Mouse (Mus musculus) cerebellum, adult 11-12 months (tissue): ENCODE measurements around the gene Tmem81.
"Not testable (repeated sequence)": the region's sequence is repeated elsewhere in the genome, so short reads cannot be mapped to it uniquely, and the experiment has no call there.

Experiments used
- DNase-seq: peaks from one replicate; pipeline ENCODE4 v3.0.0; 2022

The Tmem81 gene

DNA sequence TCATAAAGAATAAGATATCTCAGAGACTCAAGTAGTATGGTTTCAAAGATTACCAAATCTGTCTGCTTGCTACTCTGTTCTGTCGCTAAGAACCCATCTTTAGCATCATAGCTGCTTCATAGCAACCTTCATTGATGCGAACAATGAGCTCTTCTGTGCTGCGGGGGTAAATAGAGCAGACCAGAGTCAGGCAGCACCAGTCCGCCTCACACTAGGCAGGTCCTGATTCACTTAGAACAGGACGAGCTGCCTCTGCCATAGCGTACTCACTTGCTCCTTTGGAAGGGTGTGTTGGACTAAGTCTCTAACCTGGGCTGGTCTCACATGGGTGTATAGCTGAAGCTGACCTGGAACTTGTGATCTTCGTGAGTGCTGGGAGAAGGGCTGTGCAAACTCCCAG is at the start of gene Tmem81:
Tmem81 (plus strand) TSS at position 173 of the 400 bp plus-strand sequence.
- DNase-seq: no peak

DNA sequence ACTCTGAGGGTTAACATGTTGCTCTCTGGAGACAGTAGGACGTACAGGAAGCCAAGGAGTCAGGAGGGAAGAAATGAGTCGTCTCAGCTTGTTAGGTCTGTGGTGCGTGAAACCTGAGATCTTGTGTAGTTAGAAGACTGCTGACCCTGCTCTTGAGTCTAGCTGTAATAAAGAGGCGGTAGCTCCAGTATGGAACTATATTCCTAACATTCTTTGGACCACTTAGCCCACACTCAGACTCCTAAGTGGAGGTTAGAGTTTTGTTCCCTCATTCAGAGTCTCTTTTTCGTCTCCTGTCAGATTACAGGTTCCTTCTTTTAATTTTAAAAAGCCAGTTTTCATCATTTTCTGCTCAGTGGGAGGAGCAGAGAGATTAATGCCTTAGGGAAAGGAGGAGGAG is 41.4 kb upstream of the Tmem81 start:
- DNase-seq: no peak

DNA sequence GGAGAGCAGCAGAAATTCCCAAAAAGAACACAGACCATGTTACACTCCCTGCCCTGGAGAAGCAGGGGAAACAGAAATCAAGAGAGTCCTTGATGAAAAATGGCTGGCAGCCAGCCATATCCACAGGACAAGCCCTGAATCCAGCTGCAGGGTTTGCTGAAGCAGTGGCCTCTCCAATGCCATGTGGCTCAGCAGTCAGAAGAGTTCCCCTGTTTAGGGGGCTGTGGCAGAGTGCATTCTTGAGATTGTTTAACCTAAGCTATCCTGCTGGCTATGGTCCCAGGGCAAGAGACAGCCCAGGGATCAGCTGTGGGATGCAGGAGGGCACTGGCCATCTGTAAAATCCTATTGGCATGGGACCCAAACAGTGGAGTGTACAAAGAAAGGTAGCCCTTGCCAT is 37.1 kb upstream of the Tmem81 start:
- DNase-seq: no peak

DNA sequence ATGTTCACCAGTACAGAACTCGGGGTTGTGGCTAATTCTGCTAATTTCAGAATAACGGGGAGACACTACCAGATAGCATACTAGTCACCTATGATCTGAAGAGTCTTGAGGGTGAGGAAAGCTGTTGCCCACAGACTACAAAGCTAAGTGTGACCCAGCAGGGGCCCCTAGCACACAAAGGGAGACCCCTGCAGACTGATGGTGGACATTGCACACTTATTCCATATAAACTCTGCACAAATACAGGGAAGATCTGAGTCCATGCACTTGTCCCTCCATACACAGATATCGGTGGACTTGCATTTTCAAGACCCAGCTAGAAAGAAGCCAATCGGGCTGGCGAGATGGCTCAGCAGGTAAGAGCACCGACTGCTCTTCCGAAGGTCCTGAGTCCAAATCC is 36.5 kb upstream of the Tmem81 start:
- DNase-seq: no peak

DNA sequence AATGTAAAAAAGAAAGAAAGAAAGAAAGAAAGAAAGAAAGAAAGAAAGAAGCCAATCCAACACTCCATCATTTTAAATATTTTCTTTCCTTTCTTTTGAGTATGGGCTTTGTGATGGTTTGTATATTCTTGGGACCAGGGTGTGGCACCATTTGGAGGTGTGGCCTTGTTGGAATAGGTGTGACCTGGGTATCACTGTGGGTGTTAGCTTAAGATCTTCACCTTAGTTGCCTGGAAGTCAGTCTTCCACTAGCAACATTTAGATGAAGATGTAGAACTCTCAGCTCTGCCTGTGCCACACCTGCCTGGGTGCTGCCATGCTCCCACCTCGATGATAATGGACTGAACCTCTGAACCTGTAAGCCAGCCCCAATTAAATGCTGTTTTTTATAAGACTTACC is 36.0 kb upstream of the Tmem81 start:
- DNase-seq: not testable (repeated sequence)

DNA sequence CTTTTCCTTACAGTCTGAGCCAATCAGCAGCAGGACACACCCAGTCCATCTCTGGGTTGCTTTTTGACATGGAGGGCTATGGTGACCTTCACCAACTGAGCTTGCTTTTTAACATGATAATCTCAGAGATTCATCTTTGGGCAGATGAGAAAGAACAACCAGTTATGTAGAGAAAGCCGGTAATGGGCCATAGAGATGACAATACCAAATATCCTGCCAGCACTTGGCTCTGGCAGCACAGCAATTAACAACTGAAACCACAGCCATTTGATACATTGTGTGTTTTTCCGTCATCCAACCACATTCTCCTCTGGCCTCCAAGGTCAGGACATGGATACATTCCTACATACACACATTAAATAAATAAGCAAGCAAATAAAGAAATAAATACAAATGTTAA is 35.0 kb upstream of the Tmem81 start:
- no peak for DNase-seq

DNA sequence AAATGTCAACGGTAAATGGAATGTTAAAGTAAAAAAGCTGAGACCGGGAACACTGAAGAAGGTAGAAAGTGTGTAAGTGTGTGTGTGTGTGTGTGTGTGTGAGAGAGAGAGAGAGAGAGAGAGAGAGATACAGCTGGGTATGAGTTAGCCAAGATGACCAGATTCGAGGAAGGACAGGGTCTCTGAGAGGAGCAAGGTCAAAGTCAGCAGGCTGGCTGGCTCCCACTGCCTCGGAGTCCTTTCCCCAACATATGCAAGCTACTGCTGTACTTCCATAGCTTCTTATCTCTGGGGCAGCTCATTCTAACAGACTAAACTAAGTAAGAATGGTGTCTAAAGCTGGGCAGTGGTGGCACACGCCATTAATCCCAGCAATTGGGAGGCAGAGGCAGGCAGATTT is 34.5 kb upstream of the Tmem81 start:
- no peak for DNase-seq

DNA sequence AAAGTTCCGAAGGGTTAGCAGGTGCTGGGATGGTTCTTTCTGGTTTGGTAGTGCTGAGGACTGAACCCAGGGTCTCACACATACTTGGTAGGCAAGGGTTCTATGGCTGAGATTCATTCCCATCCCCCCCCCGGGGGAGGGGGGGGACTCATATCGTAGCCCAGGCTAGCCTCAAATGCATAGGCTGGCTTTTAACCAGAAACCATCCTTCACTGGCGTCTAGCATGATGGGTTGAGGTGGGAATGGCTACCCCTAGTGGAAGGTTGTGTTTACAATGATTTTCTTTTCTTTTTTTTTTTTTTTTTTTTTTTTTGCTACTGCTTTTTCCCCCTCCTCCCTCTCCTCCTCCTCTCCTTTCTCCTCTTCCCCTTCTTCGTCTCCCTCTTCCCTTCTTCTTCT is 33.5 kb upstream of the Tmem81 start:
- DNase-seq: no peak

DNA sequence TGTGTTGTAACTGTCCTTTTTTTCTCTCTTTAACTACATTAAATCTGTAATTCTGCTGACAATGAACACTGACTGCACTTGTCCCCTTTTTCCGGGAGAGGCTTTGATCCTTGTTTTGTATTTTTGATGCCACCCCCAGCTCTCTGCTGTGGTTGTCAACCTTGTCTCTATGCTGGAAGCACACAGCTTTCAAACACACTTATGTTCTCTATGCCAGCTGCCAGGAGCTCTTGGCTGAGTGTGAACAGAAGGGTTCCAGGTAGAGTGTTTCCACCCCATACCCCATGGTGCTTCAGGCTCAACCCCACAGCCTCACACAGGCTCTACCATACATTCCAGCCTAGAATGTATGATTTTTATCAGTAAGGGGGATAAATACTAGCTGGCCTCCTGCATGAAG is 31.5 kb upstream of the Tmem81 start:
- no peak for DNase-seq

DNA sequence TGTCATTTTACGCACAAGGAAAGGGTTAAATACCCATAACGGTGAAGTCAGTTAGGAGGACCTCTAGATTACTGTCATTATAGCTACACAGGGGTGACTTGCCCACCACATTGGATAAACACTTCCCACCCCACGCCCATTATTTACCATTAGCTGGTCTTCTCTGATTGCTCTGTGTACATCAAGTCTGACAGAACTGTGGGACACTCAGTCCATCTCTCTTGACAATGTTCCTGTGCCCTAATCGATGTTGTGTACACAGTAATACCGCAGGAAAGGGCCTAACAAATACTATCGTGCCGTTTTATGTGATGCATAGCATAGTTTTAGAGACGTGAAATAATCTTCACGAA is 29.5 kb upstream of the Tmem81 start:
- DNase-seq: no peak

DNA sequence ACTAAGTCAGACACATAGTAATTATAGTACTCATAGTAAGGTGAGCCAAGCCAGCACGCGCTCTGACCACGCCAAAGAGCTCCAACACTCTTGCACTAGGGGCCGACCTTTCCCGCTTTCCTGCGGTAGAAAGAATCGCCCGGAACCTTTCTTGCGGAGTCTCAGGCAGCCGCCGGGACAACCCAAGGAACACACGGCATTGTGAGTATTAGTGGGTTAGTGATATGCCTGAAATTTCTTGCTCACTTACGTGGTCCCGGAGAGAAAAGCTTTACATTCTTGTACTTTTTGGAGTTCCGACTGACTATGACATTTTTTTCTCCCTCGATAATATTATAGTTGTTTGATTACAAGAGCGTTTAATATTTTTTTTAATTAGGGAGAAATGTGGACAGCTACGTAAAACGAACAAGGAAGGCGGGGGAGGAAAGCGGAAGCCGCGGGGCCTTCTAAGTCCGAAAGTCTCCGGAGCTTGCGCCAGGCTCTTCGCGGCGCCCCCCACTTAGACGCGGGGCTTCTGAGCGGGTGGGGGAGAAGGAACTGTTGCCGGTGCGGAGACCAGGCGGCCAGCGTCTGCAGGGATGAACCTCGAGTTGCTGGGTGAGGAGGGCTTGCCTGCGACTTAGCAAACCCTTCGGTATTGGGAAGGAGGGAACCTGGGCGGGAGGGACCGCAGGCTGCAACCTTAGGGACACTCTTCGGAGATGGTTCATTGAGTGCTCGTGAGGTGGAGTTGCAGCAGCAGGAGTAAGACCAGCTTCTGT is 28.9 kb upstream of the Tmem81 start, which contains the start of gene Rbbp5:
Rbbp5 (plus strand) TSS at position 438 of the 764 bp plus-strand sequence.
- peak; percentile 80 for DNase-seq

DNA sequence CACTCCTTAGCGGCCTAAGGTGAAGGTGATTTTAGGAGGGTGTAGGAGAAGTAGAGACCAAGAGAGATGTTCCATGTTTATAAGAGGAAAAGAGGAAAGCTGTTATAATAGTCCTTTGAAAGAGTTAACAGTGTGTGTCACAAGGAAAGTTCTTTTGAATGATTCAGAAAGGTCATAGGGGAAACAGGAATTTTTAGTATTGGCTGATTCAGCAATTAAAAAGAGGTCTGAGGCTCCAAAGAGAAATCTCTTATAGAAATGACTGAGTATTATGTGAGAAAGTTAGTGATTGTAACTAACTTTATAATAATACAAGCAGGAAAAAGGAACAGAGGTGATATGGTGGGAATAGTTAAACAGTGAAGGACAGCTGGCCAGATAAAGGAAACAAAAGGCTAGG is 26.6 kb upstream of the Tmem81 start:
- DNase-seq: no peak

DNA sequence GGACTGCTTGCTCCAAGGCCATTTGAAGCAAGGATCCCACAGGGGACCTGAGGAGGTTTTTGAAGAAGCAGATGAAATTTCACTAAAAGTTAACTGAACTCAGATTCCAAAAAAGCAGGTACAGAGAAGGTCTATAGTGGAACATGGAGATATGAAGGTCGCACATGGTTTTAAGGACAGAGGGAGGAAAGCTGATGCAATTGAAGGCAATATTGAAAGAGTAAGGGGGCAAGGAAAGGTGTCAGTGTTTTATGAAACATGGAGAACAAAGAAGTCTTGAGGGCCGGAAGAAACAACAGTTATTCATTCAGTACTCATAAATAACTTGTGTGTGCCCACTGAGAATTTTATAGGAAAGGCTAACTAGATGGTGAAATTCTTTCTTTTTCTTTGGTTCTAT is 24.4 kb upstream of the Tmem81 start:
- DNase-seq: no peak

DNA sequence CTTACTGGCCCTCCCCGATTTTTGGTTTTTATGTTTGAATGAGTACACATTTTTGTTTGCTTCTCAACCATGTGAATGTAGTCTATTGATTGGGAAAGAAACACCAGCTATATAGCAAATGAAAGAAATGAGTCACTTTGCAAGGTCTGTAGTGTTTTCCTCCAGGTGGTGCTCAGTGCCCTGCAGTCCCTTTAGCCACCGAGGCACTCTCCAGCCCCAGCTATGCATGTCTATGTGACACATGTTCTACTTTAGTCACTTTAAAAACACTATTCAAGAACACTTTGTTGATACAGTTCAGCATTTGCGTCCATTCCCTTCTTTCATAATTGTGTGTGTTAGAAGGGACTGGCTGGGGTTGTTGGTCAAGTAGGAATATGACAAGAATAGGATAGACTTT is 22.8 kb upstream of the Tmem81 start:
- no peak for DNase-seq

DNA sequence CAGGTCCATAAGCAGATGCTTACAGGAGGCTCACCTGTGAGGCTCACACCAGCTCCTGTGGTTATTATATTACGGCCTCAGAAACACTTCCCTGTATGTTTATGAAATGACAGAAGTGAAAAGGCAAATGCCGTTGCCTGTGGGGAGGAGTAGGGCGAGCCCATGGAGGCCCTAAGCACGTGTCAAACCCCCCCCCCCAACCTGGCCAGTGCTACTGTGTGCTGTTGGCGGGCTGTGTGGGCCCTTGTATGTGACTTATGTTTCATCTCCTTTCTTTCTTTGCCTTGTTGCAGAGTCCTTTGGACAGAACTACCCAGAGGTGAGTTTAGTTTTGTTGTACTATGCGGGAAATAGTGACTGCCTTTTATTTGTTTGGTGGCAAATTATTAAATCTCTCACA is 22.3 kb upstream of the Tmem81 start:
- no peak for DNase-seq

DNA sequence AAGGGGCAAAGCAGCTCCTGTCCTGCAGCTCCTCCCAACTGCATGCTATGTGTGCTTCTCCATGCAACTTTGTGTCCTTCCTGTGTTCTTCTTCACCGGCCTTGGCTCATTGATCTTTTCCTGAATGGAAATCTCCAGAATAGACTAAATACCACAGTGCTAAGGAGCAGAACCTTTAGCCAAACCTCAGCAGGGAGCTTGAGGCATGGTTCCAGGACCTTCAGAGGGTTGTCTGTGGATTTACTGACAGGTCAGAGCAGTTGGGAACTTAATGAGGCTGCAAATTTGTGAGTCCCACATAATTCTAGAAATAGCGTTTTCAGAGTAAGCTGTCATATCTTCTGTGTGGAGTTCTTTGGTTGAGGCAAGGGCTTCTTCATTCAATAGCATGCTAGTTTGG is 5.5 kb upstream of the Tmem81 start:
- no peak for DNase-seq

DNA sequence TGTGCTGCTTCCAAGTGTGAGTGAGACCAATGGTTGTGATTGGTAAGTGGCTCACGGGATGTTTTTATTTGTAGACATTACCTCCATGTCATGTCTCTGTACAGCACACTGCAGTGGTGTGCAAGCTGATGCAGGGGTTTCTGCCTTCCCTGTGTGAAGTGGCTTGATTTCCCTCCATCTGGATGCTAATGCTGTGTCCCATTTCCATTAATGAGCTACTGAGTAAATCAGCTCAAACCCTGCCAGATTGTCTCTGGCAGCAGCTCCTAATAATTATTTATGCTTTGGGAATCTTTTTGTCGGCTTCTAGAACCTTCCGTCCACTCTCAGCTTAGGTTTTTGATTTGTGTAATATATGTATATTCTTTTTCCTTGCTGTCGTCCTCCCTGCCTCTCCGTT is 875 bp upstream of the Tmem81 start:
- no peak for DNase-seq

DNA sequence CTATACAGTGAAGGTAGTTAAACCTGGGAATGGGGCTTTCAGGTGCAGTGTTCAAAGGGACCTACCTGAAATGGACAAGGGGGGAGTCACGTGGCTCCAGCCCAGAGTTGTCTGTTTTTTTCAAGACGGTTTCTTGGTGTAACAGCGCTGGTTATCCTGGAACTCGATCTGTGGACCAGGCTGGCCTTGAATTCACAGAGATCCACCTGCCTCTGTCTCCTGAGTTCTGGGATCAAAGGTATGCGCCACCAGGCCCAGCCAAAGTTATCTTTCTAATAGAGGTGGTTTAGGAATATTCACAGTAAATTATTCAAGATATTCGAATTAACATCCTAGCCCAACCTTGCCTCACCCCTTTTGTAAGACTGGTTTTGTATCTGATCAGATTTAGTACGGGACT is 626 bp downstream of the Tmem81 start:
- no peak for DNase-seq

DNA sequence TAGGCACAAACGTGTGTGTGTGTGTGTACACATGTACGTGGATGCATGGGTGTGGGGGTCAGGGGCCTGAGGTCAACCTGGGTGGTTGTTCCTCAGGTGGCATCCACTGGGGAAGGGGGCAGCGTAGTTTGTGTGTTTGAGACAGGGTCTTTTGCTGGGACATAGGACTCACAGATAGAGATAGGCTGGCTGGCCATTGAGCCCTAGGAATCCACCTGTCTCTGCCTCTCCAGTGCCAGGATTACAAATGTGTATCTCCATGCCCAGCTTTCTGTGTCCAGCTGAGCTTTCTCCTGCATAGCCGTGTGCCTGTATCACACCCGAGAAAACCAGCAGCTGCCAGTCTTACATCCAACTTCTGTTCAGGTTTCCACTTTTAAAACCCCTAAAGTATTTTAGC is 3.7 kb downstream of the Tmem81 start:
- peak; percentile 35 for DNase-seq

DNA sequence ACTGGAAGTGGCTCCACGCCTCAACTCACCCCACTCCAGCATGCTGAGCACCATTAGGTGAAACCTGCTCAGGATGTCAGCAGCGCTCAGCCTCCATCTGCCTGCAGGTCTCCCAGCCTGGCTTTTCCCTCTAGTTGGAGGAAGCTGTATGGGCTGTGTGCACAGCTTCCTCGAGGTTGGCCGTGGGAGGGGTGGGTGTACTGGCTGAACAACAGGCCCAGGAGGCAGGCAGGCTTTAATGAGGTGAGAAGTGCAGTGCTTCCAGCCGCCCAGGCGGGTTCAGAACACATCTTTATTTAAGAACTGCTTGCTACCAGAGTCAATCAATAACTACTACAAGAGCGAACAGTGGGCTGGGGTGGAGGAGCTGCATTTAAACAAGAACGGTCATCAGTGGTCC is 5.5 kb downstream of the Tmem81 start:
- peak; percentile 44 for DNase-seq

DNA sequence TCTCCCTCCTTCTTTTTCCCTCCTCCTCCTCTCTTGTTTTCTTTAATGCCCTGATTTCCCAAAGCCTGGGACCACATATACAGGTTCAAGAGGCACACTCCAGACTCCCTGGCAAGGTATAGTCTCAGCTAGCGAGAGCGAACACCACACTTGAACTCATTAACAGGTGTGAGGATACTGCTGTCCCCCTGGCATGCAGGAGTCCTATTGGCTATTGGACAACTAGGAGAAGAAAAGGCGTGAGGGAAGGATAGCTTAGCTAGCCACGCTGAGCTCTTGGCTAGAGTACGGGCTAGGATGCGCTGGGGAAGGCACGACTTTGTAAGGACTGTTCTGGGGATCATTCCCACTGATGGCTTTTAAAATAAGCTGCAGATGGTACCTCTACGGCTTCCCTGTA is 6.1 kb downstream of the Tmem81 start:
- peak; percentile 40 for DNase-seq

DNA sequence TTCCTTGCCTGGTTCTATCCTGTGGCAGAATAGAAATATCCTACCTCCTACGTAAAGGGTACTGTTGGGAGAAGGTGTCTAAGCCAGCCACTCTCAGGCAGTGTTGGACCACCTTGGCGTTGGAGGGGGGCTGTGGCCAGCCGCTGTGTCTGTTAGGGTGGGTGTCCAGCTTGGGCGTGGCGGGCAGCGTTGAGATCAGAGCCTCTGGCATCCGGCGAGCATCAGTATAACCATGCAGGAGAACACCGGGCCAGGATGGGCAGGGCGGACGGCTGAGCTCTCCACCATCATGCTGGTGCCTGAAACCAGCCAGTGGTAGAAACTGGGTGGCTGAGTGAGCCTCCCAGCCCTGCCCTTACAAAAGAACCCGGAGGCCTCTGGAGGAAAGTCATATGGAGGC is 9.3 kb downstream of the Tmem81 start:
- DNase-seq: peak; percentile 21

DNA sequence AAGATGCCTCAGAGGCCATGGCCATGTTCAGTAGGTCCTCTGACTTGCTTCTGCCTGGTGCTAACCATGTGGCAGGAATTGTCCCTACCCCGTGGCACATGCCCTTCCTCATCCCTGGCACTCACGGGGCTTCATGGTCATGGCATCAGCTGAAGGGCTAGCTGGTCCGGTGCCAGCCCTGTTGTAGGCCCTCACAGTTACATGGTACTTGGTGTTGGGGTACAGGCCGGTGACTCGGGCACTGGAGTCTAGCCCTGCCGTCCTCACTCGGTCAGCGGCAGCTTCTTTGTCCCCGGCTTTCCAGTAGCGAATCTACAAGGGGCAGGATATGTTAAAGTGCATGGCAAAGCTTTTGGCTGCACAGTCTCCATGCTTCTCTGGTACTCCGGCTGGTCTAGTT is 10.7 kb downstream of the Tmem81 start:
- DNase-seq: peak; percentile 49

DNA sequence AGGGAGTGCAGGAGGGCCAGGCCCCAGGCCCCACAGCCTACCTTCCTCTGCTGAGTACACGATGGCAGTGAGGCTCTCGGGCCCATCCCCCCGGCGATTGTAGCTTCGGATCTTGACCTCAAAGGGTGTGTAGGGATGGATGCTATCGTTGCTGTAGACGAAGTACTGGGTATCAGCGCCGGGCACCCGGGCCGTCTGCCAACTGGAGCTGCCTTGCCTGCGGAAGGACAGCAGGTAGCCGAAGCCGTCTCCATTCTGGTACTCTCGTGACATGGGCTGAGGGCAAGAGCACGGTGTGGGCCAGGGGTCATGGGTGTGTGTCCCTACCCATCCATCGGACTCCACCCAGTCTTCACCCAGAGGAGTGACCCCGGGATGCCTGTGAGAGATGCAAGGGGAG is 12.6 kb downstream of the Tmem81 start:
- peak; percentile 79 for DNase-seq

DNA sequence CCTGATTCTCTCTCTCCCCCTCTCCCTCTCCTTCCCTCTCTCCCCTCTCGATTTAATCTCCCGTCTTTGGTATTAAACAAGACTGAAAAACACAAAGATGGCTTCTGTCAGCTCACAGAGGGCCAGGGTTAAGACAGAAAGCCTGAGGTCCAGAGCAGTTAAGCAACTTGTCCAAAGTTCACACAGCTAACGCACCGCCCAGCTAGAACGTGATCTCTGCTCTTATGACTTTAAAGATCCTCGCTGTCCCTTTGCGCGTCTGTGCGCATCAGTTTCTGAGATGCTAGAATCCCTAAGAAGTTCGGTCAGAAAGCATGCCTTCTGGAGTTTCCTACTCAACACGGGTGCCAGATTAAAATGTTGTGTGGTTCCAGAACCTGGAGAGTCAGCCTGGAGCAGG is 13.7 kb downstream of the Tmem81 start:
- DNase-seq: peak; percentile 9

DNA sequence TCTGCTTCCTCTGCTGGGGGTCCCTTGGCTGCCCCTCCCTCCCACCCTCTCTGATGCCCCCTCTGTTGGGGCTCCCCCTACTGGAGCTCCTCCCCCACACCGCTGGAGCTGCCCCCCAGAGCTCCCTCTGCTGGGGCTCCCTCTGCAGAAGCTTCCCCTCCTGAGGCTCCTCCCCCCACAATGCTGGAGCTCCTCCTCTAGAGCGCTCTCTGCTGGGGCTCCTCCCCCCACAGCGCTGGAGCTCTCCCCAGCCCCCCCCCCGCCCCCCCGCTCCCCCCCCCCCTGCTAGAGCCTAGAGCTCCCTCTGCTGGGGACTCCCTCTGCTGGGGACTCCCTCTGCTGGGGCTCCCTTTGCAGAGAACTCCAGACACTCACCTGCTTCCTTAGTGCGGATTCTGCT is 14.7 kb downstream of the Tmem81 start:
- peak; percentile 58 for DNase-seq
